Mouse (Mus musculus) urinary bladder, adult 2 months (tissue): ENCODE measurements around the gene Rrp8. TPM values are rescaled to one million over a fixed set of nuclear protein-coding genes. Genes with fewer than 3 reads are reported as not detected.

Source experiments
- DNase-seq: peaks from one replicate; pipeline ENCODE4 v3.0.0; 2022; ENCODE audit warnings: low spot score
- polyA plus RNA-seq: library from polyadenylated mRNA; depleted of rRNA; stranded (reverse); fragments of >200 nt; gene quantifications from 2 replicates; pipeline ENCODE4 v1.2.3, GENCODE M21; 2012; rRNA removed

Gene Rrp8
- polyA plus RNA-seq, result 17.0 and 17.1 TPM in 2 replicates

DNA sequence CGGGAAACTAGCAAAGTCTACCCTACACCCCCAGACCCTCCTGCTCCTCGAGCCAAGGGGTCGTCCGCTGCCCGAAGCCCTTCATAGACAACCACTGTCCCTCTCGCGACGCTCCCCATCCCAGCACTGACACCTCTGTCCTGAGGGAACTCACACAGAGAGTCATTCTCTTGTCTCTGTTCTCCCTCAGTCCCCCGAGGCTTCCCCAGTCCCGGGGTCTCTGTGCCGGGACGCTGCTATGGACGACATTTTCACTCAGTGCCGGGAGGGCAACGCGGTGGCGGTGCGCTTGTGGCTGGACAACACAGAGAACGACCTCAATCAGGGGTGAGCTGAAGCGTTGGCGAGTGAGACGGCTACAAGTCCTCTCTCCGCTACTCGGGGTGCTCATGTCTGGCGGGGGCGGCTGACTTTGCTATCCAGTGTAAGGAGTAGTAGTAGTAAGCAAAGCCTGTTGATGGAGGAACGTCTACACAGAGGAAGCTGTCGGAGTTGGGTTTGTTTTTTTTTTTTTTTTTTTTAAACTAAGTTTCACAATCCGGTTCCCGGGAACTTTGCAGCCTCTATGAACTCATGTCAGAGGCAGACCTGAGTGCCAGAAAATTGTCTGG is at the start of gene Rrp8:
Gene Rrp8, minus strand, starts transcription at position 475 of the 611 bp plus-strand sequence.
- peak; percentile 57 for DNase-seq

DNA sequence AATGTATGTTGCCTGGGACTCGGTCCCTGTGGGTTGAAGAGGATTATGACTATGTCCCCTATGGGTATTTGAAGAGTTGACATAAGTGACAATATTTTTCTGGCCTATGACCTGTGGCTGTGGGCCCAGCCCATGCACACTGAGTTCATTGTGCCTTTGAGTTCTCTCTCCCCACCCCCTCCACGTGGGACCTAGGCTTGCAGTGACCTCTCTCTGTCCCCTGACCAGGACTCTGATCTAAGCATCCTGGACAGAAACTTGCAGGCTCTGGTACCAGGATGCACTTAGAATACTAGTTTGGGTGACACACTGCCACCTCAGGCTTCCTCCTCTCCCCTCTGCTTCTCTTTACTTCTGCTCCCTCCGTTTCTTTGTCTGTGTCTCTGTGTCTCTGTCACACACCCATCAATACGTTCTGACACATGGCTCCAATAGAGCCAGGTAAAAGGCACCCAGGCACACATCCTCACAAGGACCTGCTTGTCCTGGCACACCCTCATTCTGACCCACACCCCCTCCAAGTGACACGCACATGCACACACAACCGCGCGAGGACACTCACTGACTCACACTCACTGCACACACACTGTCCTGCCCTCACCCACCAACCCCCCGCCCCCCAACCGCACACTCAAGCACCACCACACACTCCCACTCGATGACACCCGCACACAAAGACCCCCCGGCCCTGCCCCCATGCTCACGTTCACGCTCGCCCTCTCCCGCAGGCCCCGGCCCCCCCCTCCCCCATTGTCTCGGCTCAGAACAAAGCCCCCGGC is 49.5 kb upstream of the Rrp8 start:
- no peak for DNase-seq

DNA sequence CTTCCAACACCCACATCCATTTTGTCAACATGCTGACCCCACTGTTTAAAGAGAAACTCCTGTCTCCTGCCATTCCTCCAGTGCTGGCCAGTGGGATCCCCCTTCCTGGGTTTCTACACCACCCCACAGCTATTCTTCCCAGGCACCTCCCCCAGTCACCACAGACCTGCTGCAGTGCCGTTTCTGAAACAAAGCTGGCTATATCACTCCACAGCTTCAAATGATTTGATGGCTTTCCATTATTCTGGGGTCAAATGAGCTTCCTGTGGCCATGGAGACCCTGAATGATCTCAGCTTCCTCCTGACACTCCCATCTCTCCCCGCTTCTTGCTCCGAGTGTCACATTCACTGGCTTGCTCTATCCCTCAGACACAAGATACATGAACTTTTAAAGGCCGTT is 47.4 kb upstream of the Rrp8 start:
- DNase-seq, result no peak

GRCm38 (mm10) chr7:105783861-105784260 is 46.7 kb upstream of the Rrp8 start:
- no peak for DNase-seq

DNA sequence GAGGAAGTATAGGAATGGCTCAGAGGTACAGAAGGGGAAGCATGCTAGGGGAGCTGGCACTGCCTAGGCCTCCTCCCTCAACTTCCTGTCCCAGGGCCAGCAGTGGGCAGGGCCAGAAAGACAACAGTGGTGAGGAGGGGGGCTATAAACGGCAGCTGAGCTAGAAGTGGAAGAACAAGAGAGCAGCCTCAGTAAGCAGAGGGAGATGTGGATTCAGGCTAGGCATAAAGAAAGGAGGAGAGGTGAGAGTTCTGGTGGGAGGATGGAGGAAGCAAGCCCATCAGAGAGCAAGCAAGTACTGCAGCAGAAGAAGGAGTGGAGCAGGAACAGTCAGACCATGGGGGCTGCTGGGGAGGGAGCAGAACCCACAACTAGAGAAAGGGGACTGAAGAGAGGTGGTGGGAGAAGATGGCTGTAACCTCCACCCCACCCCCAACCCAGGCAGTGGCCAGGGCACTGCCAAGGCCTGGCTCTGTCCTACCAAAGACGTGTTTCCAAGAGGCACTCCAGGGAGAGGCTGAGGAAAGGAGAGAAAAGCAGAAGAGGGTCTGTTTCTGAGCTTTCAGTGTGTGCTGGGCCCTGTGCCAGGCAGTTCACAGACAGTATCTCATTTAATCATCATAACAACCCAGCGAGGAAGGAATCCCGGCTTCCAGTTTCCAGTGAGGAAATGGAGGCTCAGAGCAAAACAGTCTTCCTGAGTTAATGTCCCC is 41.5 kb upstream of the Rrp8 start:
- DNase-seq, result no peak

DNA sequence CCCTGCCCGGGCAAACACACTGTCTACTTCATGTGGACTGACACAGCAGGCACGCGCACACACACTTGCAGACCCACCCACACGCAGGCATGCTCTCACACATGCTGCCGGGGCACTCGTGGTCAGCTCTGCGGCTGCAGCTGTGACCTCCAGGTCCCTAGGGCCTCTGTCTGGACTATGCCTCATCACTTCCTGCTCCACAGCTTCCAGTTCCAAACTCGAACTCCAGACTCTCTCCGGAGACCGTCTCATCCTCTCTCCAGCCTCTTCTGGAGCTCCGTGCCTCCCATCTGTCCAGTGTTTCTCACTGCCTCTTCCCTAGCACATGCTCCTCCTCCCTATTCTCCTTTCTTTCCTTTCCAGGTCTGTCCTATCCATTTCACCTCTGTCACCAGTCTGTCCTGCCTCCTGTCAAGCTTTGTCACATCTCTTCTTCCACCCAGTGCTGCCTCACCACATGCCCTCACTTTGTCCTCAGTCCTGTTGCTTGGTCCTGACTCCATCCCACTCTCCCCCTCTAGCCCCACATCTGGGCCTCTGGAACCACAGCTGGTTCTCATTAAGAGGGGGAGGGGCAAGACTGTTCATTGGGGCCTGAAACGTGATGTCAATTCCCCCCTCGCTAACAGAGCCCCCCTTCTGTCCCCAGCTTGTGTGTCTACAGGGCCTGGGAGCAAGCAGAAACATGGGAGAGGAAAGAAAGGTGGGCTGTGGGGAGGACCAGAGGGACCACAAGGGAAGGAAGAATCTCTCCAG is 40.8 kb upstream of the Rrp8 start:
- no peak for DNase-seq

- DNase-seq, result no peak
These were observed 40.1 kb upstream of the Rrp8 start for GRCm38 (mm10) chr7:105777316-105777715.

- no peak for DNase-seq
These were observed 38.8 kb upstream of the Rrp8 start for GRCm38 (mm10) chr7:105776026-105776425.

DNA sequence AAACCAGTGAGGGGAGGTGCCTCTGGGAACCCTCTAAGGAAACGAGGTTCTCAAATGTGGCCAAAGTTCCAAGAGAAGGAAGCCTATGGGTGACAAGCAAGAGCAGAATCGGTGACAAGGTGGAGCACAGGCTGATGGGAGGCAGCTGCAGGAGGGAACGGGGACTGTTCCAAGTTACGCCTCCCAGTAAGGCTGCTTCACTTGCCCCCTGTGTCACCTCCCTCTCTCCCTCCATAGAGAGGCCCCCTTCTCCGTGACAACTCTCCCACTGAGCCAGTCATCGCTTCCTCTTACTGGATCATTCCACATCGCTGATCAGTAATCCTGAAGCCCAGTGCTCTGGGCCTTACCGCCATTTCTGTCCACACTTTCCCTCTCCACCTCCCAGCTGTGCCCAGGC is 37.5 kb upstream of the Rrp8 start:
- DNase-seq, result no peak

DNA sequence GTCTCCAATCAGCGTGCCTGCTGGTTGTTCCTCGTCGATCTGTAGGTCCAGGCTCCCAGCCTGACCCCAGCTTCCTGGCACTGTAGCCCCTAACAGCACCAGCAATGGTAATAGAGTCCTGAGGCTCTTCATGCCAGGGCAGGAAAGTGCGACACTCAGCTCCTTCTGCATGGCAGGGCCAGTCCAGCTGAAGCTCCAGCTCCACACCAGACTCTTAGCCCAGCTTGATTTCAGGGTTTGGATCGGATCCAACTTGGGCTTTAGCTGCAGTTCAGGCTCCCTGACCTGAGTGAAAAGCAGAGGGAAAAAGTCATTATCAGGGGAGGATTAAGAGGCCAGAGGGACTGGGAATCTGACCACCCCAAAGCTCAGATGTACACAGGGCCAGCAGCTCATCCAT is 35.9 kb upstream of the Rrp8 start:
- DNase-seq, result no peak

GRCm38 (mm10) chr7:105772331-105772730 is 35.1 kb upstream of the Rrp8 start:
- no peak for DNase-seq

- peak; percentile 11 for DNase-seq
These were observed 32.8 kb upstream of the Rrp8 start for GRCm38 (mm10) chr7:105769959-105770358.

DNA sequence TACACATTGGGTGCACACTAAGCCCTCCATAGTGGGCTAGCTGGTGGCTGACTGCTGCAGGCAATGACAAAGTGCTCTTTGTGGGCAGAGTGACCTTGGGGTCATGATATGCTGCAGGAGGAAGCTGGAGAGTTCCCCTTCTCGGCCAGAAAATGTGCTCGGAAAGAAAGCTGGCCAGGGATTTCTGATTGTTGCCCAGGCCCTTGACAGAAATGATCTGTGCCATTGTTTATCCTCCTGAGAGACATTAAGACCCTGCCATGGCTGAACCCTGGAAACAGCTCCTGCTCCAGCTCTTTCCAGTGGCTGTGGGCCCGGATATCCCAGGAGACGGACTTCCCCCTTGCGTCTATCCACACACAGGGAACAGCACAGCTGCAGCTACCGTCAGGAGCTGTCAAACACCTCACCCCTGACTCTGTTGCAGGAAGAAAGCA is 30.6 kb upstream of the Rrp8 start:
- no peak for DNase-seq

- DNase-seq, result no peak
These were observed 27.1 kb upstream of the Rrp8 start for GRCm38 (mm10) chr7:105764331-105764730.

- DNase-seq, result no peak
These were observed 25.5 kb upstream of the Rrp8 start for GRCm38 (mm10) chr7:105762517-105763270.

- no peak for DNase-seq
These were observed 24.8 kb upstream of the Rrp8 start for GRCm38 (mm10) chr7:105761813-105762484.

DNA sequence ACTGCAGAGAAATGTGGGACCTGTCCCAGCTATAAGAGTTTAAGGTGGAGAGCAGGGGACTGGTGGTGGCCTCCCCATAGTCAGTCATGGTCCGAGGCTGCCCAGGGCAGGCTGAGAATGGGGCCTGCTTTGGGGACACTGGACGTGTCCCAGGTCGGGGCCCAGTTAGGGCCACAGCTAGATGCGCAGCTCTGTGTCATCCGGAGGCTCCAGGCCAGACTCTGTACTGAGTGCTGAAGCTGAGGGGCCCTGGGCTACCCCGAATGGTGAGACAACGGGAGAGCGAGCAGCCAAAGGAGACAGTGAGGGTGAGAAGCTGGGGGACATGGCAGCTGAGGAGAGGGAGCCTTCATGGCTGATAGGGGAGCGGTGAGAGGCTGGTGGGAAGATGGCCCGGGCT is 16.1 kb upstream of the Rrp8 start:
- no peak for DNase-seq

DNA sequence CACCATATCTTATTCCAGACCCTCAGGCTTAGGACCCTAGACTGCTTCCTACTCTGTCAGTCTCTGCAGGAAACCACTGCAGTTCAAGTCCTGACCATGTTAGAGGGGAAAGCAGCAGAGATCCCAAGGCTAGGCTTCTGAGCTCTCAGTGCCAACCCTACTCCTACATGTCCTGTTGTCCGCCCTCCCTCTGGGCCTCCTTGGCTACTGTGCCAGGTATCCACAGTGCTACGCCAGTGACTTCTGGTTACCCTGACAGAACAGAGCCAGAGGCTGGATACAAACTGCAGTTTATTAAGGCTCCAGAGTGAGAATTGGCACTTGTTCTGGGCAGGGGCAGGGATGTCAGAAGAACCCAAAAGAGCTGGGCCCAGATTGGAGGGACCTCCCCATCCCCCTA is 15.5 kb upstream of the Rrp8 start:
- no peak for DNase-seq

DNA sequence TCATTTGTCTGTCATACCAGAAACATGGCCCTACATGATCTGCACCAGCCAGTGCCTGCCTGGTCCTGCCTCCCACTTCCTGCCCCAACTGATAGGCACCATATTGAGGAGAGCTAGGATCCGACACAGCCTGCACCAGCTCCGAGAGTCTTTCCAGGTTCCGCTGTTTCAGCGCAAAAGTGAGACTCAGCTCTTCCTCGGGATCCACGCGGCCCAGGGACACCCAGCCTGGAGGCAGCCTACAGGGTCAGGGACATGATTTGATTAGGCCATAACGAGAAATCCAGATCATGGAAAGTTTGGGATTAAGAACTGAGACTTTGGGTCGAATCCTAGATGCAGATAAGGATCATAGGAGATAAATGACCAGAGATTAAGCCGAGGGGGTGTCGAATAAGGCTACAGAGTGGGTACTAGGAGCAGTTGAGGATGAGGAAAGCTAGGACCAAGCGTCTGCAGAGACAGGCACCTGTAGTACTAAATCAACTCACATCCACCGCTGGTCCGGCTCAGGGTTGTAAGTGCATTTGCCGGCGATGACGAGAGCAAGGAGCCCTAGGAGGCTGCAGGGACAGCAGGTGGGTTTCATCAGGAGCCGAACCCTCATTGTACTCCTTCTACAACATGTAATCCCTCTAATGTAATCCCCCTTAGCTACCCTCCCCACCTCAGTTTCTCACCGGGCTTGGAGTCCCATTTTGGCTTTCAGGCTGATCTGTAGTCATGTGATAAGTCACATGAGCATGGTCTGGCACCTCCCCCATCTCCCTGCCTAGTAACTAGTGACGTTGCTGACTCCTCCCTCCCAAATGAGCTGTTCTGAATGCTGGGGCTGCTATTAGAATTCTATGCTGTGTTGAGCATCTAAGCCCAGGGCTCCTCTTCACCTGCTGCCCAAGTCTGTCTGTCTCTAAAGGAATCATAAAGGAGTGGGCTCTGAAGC is 14.6 kb upstream of the Rrp8 start, which contains the start of gene Tpp1:
Gene Tpp1, minus strand, starts transcription at position 745 of the 943 bp plus-strand sequence.
- peak; percentile 64 for DNase-seq
